Mouse (Mus musculus) cerebellum, adult 9-10 months (tissue): ENCODE results near the gene Ccdc159.

Source experiments
- DNase-seq: peaks from one replicate; pipeline ENCODE4 v3.0.0; 2022

The Ccdc159 gene

DNA sequence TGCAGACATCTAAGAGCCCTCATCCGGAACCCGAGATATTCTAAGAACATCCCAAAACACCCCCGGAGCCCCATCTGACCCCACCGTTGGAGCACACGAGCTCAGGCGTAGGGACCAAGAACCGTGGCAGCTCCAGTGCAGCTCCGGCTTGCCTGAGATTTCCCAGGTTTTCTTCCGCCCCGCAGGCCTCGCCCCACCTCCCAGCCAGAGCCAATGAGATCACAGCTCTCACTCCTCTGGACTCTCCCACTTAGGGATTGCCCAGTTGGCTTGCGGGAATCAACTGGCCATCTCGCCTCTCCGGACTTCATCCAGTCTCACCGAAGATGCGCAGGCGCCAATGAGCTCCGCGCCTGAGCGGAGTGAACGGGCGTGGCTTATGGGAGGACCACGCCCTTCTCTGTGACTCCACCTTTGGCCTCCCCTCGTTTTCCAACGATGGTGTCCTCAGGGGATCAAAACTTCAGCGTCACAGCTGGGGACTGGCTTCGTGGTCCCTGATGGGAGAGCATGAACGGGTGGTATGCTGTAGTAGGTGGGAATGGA, at the start of gene Ccdc159, which contains the start of gene Tmem205:
TSS of gene Ccdc159 (plus strand) at position 264 of the 546 bp plus-strand sequence.
TSS of gene Tmem205 (minus strand) at position 349 of the 546 bp plus-strand sequence.
- peak; percentile 96 for DNase-seq

DNA sequence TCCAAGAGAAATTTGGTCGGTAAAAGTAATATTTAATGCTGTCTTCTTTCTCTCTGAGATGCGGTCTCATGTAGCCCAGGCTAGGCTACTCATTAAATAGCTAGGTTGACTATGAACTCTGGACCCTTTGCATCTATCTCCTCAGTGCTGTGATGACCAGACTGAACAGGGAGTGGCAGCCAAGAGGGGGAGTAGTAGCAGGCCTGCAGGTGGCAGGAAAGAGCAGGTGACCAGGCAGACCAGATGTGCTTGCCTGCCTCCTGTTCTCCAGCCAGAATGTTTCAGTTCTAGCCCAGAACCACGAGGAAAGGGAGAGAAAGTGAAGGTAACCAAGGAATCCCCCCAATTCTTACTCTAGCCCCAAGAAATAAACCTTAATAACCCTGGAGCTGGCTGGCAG, 38.0 kb upstream of the Ccdc159 start:
- DNase-seq = no peak

- peak; percentile 86 for DNase-seq
Observed at GRCm38 (mm10) chr9:21901223-21901820, 25.9 kb upstream of the Ccdc159 start.

DNA sequence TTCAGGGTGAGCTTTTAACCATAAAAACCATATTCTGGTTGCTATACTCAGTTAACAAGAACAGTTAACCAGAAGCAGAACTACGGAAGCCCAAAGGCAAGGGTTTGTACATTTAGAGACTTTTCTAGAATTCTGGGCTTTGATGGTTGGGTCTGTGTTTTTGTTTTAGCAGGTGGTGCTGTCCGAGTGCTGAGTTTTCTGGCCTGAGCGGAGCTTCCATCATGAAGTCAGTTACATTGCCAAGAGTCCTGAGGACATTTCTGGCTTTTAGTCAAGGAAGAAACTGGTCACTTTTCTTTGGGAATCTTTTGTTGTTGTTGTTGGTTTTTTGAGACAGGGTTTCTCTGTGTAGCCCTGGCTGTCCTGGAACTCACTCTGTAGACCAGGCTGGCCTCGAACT, 23.2 kb upstream of the Ccdc159 start:
- DNase-seq = no peak

- no peak for DNase-seq
Observed at GRCm38 (mm10) chr9:21908216-21908615, 19.1 kb upstream of the Ccdc159 start.

GRCm38 (mm10) chr9:21909474-21910223, 17.6 kb upstream of the Ccdc159 start:
- DNase-seq = no peak

DNA sequence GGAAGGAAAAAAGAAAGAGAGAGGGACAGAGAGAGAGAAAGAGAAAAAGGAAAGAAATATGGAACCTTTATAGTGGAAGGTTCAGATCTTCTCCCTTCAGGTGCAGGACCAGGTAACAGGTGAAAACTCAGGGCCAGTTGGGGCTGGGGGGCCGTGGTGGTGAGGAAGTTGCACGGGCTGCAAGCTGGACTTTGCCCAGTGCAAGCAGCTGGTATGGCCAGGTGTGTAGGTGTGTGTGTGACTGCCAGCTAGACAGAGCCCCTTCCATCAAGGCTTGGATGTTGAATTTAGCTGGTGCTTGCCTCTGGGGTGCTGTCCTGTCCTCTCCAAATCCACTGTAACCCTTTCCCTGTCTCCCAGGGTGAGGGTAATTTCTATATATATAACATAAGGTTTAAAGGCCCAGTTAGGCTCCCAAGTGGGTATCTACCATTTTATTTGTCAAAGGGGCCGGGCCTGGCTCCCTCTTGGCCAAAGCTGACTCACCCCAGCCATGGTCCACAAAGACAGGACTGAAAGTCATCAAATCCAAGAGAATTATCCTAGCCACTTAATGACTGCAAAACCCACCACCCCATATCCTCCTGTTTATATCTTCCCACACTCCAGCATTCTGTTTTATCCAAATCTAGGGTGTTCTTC, 10.3 kb upstream of the Ccdc159 start:
- no peak for DNase-seq

DNA sequence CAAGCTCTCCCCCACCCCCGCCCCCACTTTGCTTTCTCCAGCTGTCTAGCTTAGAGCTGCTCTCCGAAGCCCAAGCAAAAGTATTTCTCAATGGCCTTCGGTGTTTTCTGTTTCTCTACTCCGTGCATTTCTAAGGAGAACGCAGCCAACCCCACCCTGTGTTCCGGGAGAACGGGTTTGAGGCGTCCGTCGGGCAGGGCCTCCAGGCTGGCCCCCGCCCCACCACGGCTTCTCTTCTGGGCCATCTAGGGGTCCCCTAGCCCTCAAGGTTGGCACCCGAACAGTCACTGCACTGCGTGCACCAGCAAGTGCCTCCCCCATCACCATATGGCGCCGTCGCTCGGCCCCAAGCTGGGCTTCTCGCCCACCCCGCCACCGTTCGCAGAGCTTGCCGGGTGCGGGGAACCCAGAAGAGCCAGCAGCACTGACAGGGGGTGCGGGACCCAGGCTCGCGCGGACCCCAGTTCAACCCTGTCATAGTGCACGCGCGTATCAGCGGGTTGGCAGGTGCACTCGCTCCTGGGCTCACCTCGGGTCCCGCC, 9.7 kb upstream of the Ccdc159 start:
- DNase-seq = no peak

GRCm38 (mm10) chr9:21918035-21918592, 9.2 kb upstream of the Ccdc159 start, which contains the start of gene Rab3d:
Gene Rab3d, minus strand, starts transcription at chr9:21918192.
- peak; percentile 89 for DNase-seq

- no peak for DNase-seq
Observed at GRCm38 (mm10) chr9:21918692-21919384, 8.4 kb upstream of the Ccdc159 start.

GRCm38 (mm10) chr9:21923036-21923435, 4.2 kb upstream of the Ccdc159 start:
- no peak for DNase-seq

DNA sequence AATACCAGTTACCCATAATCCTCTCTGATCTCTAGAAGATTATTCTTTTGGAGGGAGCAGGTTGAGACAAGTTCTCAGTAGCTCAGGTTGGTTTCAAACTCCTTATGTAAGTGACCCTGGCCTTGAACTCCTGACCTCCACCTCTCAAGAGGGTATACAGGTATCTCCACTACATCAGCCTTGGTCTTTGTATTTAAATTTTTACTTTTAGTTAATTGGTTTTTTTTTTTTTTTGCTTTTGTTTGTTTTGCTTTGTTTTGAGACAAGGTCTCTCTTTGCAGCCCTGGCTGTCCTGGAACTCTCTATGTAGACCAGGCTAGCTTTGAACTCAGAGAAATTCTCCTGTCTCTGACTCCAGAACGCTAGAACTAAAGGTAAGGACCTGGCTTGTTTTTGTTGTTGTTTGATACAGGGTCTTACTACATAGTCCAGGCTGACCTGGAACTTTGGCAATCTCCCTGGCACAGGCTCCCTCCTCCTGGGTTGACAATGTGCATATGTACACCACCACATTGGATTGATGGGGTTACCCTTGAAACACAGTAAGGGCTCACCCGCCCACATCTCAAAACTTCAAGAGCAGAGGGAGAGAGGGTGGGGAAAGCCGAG, 3.7 kb upstream of the Ccdc159 start:
- no peak for DNase-seq

DNA sequence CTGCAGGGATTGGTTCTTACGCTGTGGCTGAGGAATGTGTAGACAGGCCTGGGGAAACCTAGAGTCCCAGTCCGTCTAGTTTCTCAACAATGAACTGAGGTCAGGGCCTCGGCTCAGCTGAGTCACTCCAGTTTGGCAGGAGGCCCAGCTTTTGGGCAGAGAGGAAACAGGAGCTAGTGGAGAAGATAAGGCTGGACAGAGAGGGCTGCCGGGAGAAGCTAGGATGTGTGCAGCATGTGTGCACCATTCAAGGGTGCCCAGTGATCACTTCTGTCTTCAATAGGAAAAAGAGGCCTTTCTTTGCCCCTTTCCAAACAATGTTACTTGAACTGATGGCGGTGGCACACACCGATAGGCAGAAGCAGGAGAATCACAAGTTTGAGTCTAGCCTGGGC, 3.2 kb upstream of the Ccdc159 start:
- DNase-seq = no peak

GRCm38 (mm10) chr9:21925034-21925433, 2.2 kb upstream of the Ccdc159 start:
- no peak for DNase-seq

DNA sequence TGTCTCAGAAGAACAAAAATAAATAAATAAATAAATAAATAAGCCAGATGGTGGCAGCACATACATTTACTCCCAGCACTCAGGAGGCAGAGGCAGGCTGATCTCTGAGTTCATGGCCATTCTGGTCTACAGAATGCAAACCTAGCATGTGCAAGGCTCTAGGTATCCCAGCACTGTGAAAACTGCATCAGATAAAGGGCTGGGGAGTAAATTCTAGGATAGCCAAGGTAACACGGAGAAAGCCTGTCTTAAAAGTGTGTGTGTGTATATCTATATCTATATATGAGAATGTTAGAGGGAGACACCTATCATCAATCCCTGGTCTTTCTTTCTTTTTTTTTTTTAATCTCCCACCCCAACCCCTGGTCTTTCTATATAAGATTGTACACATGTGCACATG, 1.8 kb upstream of the Ccdc159 start:
- no peak for DNase-seq

GRCm38 (mm10) chr9:21926155-21926554, 1.1 kb upstream of the Ccdc159 start:
- DNase-seq = no peak

GRCm38 (mm10) chr9:21926784-21927183, 487 bp upstream of the Ccdc159 start:
- DNase-seq = no peak

GRCm38 (mm10) chr9:21929208-21929607, 1.9 kb downstream of the Ccdc159 start:
- DNase-seq = no peak

- peak; percentile 66 for DNase-seq
Observed at GRCm38 (mm10) chr9:21932006-21932405, 4.7 kb downstream of the Ccdc159 start.

- DNase-seq = no peak
Observed at GRCm38 (mm10) chr9:21932445-21933137, 5.3 kb downstream of the Ccdc159 start.

DNA sequence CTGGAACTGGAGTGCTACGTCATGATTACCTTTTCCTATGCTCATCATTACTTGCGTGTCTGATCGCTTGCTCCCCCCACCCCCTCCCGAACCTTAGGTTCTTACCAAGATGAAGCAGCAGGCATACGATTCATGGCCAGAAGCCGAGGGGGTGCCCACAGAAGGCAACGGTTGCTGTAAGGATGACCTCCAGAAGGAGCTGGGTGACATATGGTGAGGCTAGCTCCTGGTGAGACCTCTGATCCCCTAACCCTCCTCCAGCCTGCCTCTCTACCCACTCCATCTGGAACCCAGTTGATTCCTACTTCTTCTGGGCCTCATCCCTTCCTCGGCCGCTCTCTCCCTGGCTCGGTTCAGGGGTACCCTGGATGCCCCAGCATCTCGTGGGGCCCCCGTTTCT, 6.8 kb downstream of the Ccdc159 start:
- no peak for DNase-seq
